Mouse (Mus musculus) heart, postnatal 0 days (tissue): Measurements from ENCODE around the gene Ggt1. TPM values are rescaled to one million over a fixed set of nuclear protein-coding genes. Genes with fewer than 3 reads are reported as not detected.

Experiments
- ATAC-seq: fragments of 200-750 bp; cut with Nextera tagmentation; 2 replicates; pipeline ENCODE4 v1.8.0; 2017; ENCODE audit warnings: low read depth, moderate number of reproducible peaks, moderate library complexity; ENCODE audit not compliant: insufficient read depth
- DNase-seq: peaks from one replicate; pipeline ENCODE4 v3.0.0-alpha.2; 2016; ENCODE audit warnings: low spot score
- H3K27ac ChIP-seq: fragments of 300-500 bp; sonication (generic); 2 replicates; pipeline ENCODE4 v1.5.1; 2014; ENCODE audit warnings: low read depth, mild to moderate bottlenecking
- H3K27me3 ChIP-seq: fragments of 300-500 bp; sonication (generic); 2 replicates; pipeline ENCODE4 v1.6.1; 2014; ENCODE audit warnings: low read length, mixed read lengths; ENCODE audit not compliant: control insufficient read depth, insufficient read depth
- H3K36me3 ChIP-seq: fragments of 300-500 bp; sonication (generic); replicated peaks from 2 replicates; pipeline ENCODE4 v1.6.1; 2014; ENCODE audit warnings: low read length, mixed read lengths; ENCODE audit not compliant: control insufficient read depth, insufficient read depth
- H3K4me1 ChIP-seq: fragments of 300-500 bp; sonication (generic); 2 replicates; pipeline ENCODE4 v1.6.1; 2014; ENCODE audit warnings: antibody characterized with exemption; ENCODE audit not compliant: control insufficient read depth, insufficient read depth
- H3K4me2 ChIP-seq: fragments of 300-500 bp; sonication (generic); 2 replicates; pipeline ENCODE4 v1.6.1; 2014; ENCODE audit warnings: low read depth, mild to moderate bottlenecking, low read length, moderate library complexity
- H3K4me3 ChIP-seq: fragments of 300-500 bp; sonication (generic); 2 replicates; pipeline ENCODE4 v1.5.1; 2014; ENCODE audit warnings: low read depth, low read length
- H3K9ac ChIP-seq: fragments of 300-500 bp; sonication (generic); replicated peaks from 2 replicates; pipeline ENCODE4 v1.6.1; 2014; ENCODE audit warnings: low read depth, low read length, mixed read lengths
- H3K9me3 ChIP-seq: fragments of 300-500 bp; sonication (generic); replicated peaks from 2 replicates; pipeline ENCODE4 v1.6.1; 2016; ENCODE audit warnings: low read length; ENCODE audit not compliant: control insufficient read depth
- CTCF ChIP-seq: IDR thresholded peaks from 2 replicates; pipeline ENCODE4 v1.5.1; 2016; ENCODE audit warnings: antibody characterized with exemption, control low read depth, low read depth
- EP300 ChIP-seq: IDR thresholded peaks from 2 replicates; pipeline ENCODE4 v1.6.1; 2016; ENCODE audit warnings: antibody characterized with exemption, low read depth
- WGBS: fragments of 180-500 bp; shearing (Covaris S2); extraction: QIAGEN DNeasy Blood & Tissue Kit; methylation state at CpG from one replicate; pipeline ENCODE4 v1.1.7; 2014; 5-methylcytosine and 5-hydroxymethylcytosine counted together
- polyA plus RNA-seq: library from polyadenylated mRNA; unstranded; fragments of >200 nt; fragmentation: Nextera tagmentation; extraction: Ambion mirVana; gene quantifications from 2 replicates; pipeline ENCODE4 v1.2.1, GENCODE M21; 2015
- total RNA-seq: library from RNA; depleted of rRNA; stranded (reverse); fragments of >200 nt; gene quantifications from 2 replicates; pipeline ENCODE4 v1.2.3, GENCODE M21; 2014; ENCODE audit warnings: low replicate concordance

Gene Ggt1
- total and polyA plus RNA-seq, 2 experiments from 2014 or later: 0.37 TPM; not detected in 1

DNA sequence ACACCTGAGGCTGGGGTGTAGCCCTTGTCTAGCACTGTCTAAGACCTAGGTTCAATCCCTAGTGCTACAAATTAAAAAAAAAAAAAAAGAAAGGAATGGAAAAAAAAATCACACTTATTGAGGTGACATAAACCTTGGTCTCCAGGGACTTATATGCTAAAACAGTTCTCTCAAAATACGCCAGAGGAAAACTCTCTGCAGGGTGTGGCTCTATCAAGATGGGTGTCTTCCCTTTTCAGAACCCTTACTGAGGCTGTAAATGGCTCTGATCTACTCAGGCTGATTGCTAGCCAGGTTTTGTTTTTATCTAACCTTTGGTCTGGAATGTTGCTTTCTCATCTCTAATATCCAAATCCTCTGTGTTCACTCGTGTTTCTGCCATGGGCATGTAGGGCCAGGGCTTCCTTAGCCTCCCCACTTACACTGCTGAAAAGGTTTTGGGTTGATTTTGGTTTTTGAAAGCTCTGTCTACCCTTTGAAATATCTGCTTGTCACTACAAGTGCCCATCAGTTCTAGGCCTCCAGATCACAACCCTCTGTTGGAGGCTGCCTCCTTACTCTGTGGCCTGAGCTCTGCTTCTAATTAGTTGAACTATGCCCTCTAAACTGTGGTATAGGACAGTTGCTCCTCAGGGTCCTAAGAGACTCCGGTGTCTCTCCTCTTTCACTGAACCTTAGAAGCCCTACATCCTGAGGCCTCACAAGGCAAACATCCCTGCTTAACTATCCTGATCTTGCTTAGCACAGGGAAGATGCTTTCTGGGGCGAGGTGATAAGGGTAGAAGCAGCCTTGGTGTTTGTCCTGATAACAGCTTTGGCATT lies 46.0 kb upstream of the Ggt1 start:
- H3K4me2 ChIP-seq: peak overlapping the region; percentile 87; the same call in 1 of the 2 replicates
- no peaks in the 10 kb centered on the region for H3K9me3 ChIP-seq
- no peaks in the 10 kb centered on the region for H3K27me3 ChIP-seq
- H3K9ac ChIP-seq: 0 out of 2 replicates have a peak overlapping the region, but pooled peaks have one; percentile 85
- H3K4me1 ChIP-seq: peaks cover 22% of the 10 kb centered on the region
- peaks cover 30% of the 10 kb centered on the region for H3K36me3 ChIP-seq
- 76% methylated on average over 4 of the region's 4 CpGs for WGBS
- TF ChIP-seq EP300: no peak
- no peak for TF ChIP-seq CTCF
- DNase-seq: no peak
- no peak overlapping the region for H3K4me3 ChIP-seq
- no peak for ATAC-seq
- H3K27ac ChIP-seq: no peak overlapping the region

DNA sequence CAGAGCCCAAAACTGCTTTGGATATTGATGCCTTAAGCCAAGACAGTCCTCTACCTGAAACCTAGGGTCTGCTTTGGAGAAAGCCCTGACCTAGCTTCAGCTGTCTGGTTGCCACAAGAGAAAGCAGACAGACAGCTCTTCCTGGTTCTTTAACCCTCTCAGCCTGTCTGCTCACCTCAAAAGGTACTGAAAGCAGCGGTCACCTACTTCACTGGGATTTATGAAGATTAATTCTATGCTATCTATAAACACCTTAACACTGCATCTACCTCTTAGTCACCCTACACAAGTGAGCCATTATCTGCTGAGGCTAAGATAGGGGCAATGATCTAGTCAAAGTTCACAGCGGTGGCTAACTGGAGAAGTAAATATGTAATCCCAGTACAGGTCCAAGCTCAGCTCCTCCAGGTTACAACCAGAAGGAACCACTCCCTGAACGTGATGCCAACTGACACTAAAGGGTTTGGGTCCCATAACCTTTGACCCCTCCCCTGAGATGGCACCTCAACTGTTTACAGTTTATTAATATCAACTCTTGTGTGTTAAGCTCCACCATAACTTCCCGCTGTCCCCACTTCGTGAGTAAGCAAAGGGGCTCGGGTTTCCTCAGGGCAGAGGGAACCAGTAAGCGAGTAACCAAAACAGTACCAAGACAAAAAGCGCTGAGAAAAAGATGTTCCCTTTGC lies 45.2 kb upstream of the Ggt1 start:
- ATAC-seq (no peak), DNase-seq (peak; percentile 18)
- H3K27ac ChIP-seq: peak overlapping the region; percentile 100
- TF ChIP-seq EP300 (no peak), CTCF (no peak)
- H3K4me2 ChIP-seq: peak overlapping the region; percentile 87
- peak overlapping the region; percentile 85 for H3K9ac ChIP-seq
- peaks cover 30% of the 10 kb centered on the region for H3K36me3 ChIP-seq
- H3K27me3 ChIP-seq: no peaks in the 10 kb centered on the region
- no peaks in the 10 kb centered on the region for H3K9me3 ChIP-seq
- peaks cover 22% of the 10 kb centered on the region for H3K4me1 ChIP-seq
- 23% methylated on average over 8 of the region's 8 CpGs for WGBS
- H3K4me3 ChIP-seq: peak overlapping the region; percentile 69

DNA sequence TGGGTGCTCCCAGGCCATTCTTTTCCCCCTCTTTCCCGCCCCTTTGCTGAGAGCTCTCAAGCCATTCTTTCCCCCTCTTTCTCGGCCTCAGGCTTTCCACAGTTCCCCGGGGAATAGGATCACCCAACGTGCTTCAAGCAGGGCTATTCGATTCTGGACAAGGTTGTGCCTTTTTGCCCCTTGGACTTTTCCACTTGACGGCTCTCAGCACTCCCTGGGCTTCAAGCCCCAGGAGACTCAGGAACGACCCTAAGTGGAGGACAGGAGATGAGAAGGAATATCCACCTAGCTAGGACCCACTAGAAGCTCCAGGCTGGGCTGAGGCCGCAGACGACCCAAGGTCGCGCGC lies 44.7 kb upstream of the Ggt1 start:
- Histone ChIP-seq H3K27ac (peak overlapping the region; percentile 100), H3K36me3 (peaks cover 29% of the 10 kb centered on the region), H3K4me3 (peak overlapping the region; percentile 69), H3K9me3 (no peaks in the 10 kb centered on the region), H3K4me2 (peak overlapping the region; percentile 87), H3K4me1 (peaks cover 22% of the 10 kb centered on the region), H3K27me3 (no peaks in the 10 kb centered on the region), H3K9ac (peak overlapping the region; percentile 85)
- no peak; the same call in 1 of the 2 replicates for ATAC-seq
- whole genome bisulfite sequencing: under 1% methylated on average over 12 of the region's 12 CpGs
- peak; percentile 19 for DNase-seq
- no peak for TF ChIP-seq CTCF
- peak; percentile 40; the same call in 1 of the 2 replicates for TF ChIP-seq EP300

DNA sequence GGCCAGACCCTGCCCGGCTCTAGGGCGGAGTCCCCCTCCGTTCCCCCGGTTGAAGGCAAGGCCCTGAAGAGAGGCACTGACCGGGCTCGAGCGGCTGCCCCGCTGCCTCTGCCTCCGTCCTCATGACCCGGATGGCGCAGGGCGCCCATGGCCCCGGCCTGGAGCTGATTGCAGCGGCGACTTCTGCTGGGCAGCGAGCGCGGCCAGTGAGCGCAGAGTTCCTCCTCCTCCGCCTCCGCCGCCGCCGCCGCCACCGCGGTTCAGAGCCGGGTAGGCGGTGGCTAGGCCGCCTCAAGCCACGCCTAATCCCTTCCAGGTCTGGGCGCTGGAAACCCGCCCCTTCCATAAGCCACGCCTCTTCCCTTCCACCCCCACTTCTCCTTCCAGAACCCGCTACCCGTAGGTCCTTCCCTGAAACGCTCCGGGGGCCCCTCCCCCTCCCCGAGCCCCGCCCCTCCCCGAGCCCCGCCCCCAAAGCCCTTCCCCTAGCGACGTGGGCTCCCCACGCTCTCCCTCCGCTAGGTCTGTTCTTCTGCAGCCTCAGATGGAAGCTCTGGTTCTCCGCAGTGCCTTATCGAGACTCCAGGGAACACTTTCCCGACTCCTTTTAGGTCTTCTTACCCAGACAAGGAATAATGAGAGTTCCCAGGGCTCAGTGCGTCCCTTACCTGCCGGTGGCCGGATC lies 44.2 kb upstream of the Ggt1 start, which contains the start of gene Snrpd3:
Gene Snrpd3 (plus strand): TSS at position 479 of the 685 bp plus-strand sequence.
- Histone ChIP-seq H3K27ac (peak within 1 kb of the TSS; percentile 100), H3K4me3 (peak within 1 kb of the TSS; percentile 69), H3K4me2 (peak within 1 kb of the TSS; percentile 87), H3K36me3 (peaks cover 29% of the 10 kb centered on the region), H3K27me3 (no peaks in the 10 kb centered on the region), H3K9me3 (no peaks in the 10 kb centered on the region), H3K9ac (peak within 1 kb of the TSS; percentile 85), H3K4me1 (peaks cover 22% of the 10 kb centered on the region)
- DNase-seq (peak; percentile 99), ATAC-seq (peak; percentile 94)
- under 1% methylated on average over 32 of the region's 52 CpGs for WGBS
- no peak; the same call in 1 of the 2 replicates for TF ChIP-seq EP300
- no peak for TF ChIP-seq CTCF

DNA sequence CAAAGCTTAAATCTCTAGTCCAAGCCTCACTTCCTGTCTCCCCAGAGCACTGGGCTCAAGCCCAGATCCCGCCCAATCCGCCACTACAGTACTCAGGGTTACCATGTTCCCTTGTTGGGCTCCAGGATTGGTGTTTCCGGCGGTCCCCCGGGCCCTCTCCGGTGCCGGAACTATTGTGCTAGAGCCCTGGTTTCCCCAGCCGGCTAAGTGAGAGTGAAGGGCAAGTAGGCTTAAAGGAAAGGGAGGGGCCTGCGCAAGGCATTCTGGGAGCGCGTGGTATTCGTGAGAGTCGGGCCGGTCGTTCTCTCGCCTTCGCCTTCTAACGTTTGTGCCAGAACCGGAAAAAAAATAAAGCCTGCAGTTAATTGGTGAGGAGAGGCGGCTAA lies 43.7 kb upstream of the Ggt1 start, which contains the start of gene Gucd1:
Gene Gucd1 (minus strand): TSS at position 215 of the 386 bp plus-strand sequence.
- no peaks in the 10 kb centered on the region for H3K9me3 ChIP-seq
- ATAC-seq (peak; percentile 89), DNase-seq (peak; percentile 94)
- H3K4me2 ChIP-seq: peak within 1 kb of the TSS; percentile 87
- peak within 1 kb of the TSS; percentile 100 for H3K27ac ChIP-seq
- peak; percentile 74 for TF ChIP-seq EP300
- no peak for TF ChIP-seq CTCF
- 0% methylated on average over 20 of the region's 20 CpGs for WGBS
- peak within 1 kb of the TSS; percentile 69 for H3K4me3 ChIP-seq
- H3K4me1 ChIP-seq: peaks cover 22% of the 10 kb centered on the region
- H3K9ac ChIP-seq: peak within 1 kb of the TSS; percentile 85
- H3K27me3 ChIP-seq: no peaks in the 10 kb centered on the region
- peaks cover 33% of the 10 kb centered on the region for H3K36me3 ChIP-seq
